Mouse (Mus musculus): ENCODE data around the gene Ak5. TPM values are rescaled to one million over a fixed set of nuclear protein-coding genes. Genes with fewer than 3 reads are reported as not detected.

The Ak5 gene
- total and polyA plus RNA-seq, 3 experiments, result 0.13 to 0.79 (median 0.23) TPM

DNA sequence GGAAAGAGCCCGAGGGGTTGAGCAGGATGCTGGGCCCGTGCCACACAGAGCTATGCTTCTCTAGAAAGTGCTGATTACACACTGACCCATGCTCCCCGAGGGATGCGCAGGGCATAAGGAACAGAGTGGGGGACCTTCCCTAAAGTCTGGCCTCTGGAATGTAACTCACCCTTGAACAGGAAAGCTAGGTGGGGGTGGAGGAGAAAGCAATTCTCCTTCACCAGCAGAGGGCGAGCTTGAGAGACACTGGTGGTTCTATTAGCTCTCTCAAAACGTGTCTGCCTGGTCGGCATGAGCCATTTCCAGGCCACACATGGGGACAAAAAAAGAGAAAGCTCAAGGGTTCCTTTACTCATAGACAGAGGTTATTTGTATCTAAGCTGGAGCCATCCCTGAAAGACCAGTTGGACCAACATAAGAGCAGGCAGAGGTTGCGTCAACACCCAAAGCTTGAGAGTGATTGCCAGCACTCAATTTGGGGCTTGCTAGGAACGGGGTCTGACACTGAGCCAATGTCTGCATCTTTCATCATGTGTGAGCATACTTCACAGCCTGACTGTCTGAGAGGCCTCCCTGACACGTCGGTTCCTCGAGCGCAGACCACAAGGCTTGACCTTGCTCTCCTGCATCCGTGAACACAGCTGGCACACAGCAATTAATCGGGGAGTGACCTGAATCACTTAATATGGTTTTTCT, 193.4 kb downstream of the Ak5 start (continued):
- no peak for TF ChIP-seq NELFE (IDR thresholded peaks at IDR 0.05; ENCODE audit: low read depth, low read length)
- TF ChIP-seq POLR2A (IDR thresholded peaks at IDR 0.05; ENCODE audit: low read depth, low read length), result peak; percentile 42; the same call in 1 of the 2 replicates
- peak; percentile 62 for TF ChIP-seq TCF12 (IDR thresholded peaks at IDR 0.05; ENCODE audit: low read depth, low read length)
- peak; percentile 49; the same call in 1 of the 2 replicates for TF ChIP-seq RCOR1 (conservative IDR thresholded peaks at IDR 0.05; ENCODE audit: low read depth, low read length)
- no peak for TF ChIP-seq USF2 (conservative IDR thresholded peaks at IDR 0.05; ENCODE audit: low read depth, low read length)
- 0 out of 2 replicates have a peak, but pooled peaks have one; percentile 57 for TF ChIP-seq TBP (conservative IDR thresholded peaks at IDR 0.05; ENCODE audit: low read depth, low read length)
- TF ChIP-seq KAT2A (IDR thresholded peaks at IDR 0.05; ENCODE audit: insufficient replicate concordance, low read length), result no peak
- TF ChIP-seq ETS1 (conservative IDR thresholded peaks at IDR 0.05; ENCODE audit: low read depth, low read length), result no peak

DNA sequence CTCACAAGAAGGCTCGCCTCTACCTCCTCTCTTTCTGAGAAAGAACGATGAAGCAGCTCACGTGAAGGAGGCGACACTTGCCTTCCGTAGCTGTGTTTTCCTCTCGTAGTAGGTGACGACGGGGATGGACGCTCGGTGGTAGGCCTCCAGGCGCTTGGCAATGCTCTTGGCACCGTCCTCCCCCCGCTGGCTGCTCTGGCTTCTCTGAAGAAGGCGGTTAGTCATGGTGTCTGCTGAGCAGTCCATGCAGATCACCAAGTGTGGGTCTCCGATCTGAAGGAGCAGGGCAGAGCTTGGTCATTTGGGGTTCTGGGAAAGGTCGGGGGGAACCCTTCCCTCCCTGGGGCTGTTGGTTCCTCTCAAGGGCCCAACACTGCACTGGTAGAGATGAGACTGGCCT, 195.5 kb downstream of the Ak5 start:
- H3K27me3 ChIP-seq (replicated peaks), result no peaks in the 10 kb centered on the region
- H3K79me2 ChIP-seq (replicated peaks; ENCODE audit: control insufficient read depth, extremely low read depth, insufficient read depth, poor library complexity, severe bottlenecking), result peaks cover 3% of the 10 kb centered on the region; the same call in 1 of the 2 replicates
- in situ Hi-C loops (cut with MboI; ENCODE audit: low pct_ligation_motif_present, low pct_unique_long_range_greater_than_20kb, low sequenced_read_pairs), result loop anchor here (10.0 kb wide), 1 partner anchor 242 kb away; the partner anchor contains the start of gene Pigk
- H3K9me3 ChIP-seq (replicated peaks; ENCODE audit: low read length), result no peaks in the 10 kb centered on the region
- H3K9ac ChIP-seq (ENCODE audit: insufficient read depth, low read depth), result no peak overlapping the region
- H3K27ac ChIP-seq (ENCODE audit: insufficient read depth, low read depth), result no peak overlapping the region
- H3K4me3 ChIP-seq (replicated peaks in 1 of 3; ENCODE audit: low read depth in 2 of 3, low read length in 2 of 3, poor library complexity in 1 of 3), result no peak overlapping the region
- peaks cover 15 to 48% of the 10 kb centered on the region in 2 experiments for H3K4me1 ChIP-seq (ENCODE audit: control insufficient read depth in 1 of 2, insufficient read depth in 2 of 2)
- H3K36me3 ChIP-seq (replicated peaks in 1 of 2; ENCODE audit: control insufficient read depth in 1 of 2, insufficient read depth in 1 of 2, low read length in 1 of 2), result peaks cover 2 to 33% of the 10 kb centered on the region in 2 experiments
- no peak for DNase-seq (ENCODE audit: extremely low read depth)
- no peak overlapping the region for H3K4me2 ChIP-seq (ENCODE audit: insufficient read depth, low read depth, poor library complexity, severe bottlenecking)
- TF ChIP-seq CTCF (conservative IDR thresholded peaks at IDR 0.05 in 1 of 2, IDR thresholded peaks at IDR 0.05 in 1 of 2; ENCODE audit: low read depth in 2 of 2, low read length in 2 of 2), result no peak
- TF ChIP-seq USF2 (conservative IDR thresholded peaks at IDR 0.05; ENCODE audit: low read depth, low read length), result no peak
- no peak for TF ChIP-seq SMC3 (IDR thresholded peaks at IDR 0.05; ENCODE audit: low read depth, low read length)
- TF ChIP-seq IRF4 (IDR thresholded peaks at IDR 0.05; ENCODE audit: low read depth, low read length), result no peak
- no peak for TF ChIP-seq TBP (conservative IDR thresholded peaks at IDR 0.05; ENCODE audit: low read depth, low read length)
- TF ChIP-seq USF1 (IDR thresholded peaks at IDR 0.05; ENCODE audit: low read depth, low read length), result no peak
- TF ChIP-seq E2F4 (IDR thresholded peaks at IDR 0.05; ENCODE audit: insufficient replicate concordance, low read depth, low read length), result no peak
- no peak for TF ChIP-seq ELF1 (IDR thresholded peaks at IDR 0.05; ENCODE audit: low read depth, low read length)
- TF ChIP-seq ZC3H11A (IDR thresholded peaks at IDR 0.05; ENCODE audit: low read depth, low read length), result no peak
- dilution Hi-C loops (cut with MboI; ENCODE audit: extremely low pct_ligation_motif_present, extremely low pct_unique_long_range_greater_than_20kb, low sequenced_read_pairs), result no loop called here

DNA sequence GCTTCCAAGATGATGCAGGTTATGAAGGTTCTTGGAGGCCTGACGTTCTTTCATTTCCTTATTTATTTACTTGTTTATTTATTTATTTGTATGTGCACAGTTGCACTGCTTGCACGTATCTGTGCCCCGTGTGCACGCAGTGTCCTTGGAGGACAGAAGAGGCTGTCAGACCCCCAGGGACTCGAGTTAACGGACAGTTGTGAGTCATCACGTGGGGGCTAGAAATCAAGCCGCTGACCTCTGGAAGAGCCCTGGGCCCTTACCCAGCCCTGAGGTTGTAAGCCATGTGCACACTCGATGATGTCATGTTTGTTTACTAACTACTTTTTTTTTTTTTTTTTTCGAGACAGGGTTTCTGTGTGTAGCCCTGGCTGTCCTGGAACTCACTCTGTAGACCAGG, 197.8 kb downstream of the Ak5 start:
- TF ChIP-seq IRF4 (IDR thresholded peaks at IDR 0.05; ENCODE audit: low read depth, low read length), result no peak
- no peak for TF ChIP-seq POLR2AphosphoS2 (IDR thresholded peaks at IDR 0.05; ENCODE audit: low read depth, low read length)
- TF ChIP-seq MEF2A (IDR thresholded peaks at IDR 0.05; ENCODE audit: borderline replicate concordance, low read depth, low read length), result 0 out of 2 replicates have a peak, but pooled peaks have one; percentile 15
- TF ChIP-seq ZMIZ1 (IDR thresholded peaks at IDR 0.05; ENCODE audit: low read depth, low read length), result no peak
- TF ChIP-seq MXI1 (IDR thresholded peaks at IDR 0.05; ENCODE audit: low read depth, low read length), result peak; percentile 68; the same call in 1 of the 2 replicates
- no peak for TF ChIP-seq TBP (conservative IDR thresholded peaks at IDR 0.05; ENCODE audit: low read depth, low read length)
- peak; percentile 49 for TF ChIP-seq ETS1 (conservative IDR thresholded peaks at IDR 0.05; ENCODE audit: low read depth, low read length)
- peak; percentile 74 for TF ChIP-seq BHLHE40 (IDR thresholded peaks at IDR 0.05; ENCODE audit: low read depth, low read length)
- 0 out of 2 replicates have a peak, but pooled peaks have one; percentile 28 for TF ChIP-seq MAFK (IDR thresholded peaks at IDR 0.05; ENCODE audit: insufficient replicate concordance, low read length)
- peak; percentile 18; the same call in 1 of the 2 replicates for TF ChIP-seq EP300 (IDR thresholded peaks at IDR 0.05; ENCODE audit: low read length)
- 0 out of 2 replicates have a peak, but pooled peaks have one; percentile 44 for TF ChIP-seq MAZ (IDR thresholded peaks at IDR 0.05; ENCODE audit: low read depth, low read length)
- peak; percentile 72 for TF ChIP-seq ZNF384 (IDR thresholded peaks at IDR 0.05; ENCODE audit: low read depth, low read length)
- 0 out of 2 replicates have a peak, but pooled peaks have one; percentile 45 for TF ChIP-seq NELFE (IDR thresholded peaks at IDR 0.05; ENCODE audit: low read depth, low read length)
- dilution Hi-C loops (cut with MboI; ENCODE audit: extremely low pct_ligation_motif_present, extremely low pct_unique_long_range_greater_than_20kb, low sequenced_read_pairs), result no loop called here
- H3K36me3 ChIP-seq (replicated peaks in 1 of 2; ENCODE audit: control insufficient read depth in 1 of 2, insufficient read depth in 1 of 2, low read length in 1 of 2), result peaks cover 2 to 32% of the 10 kb centered on the region in 2 experiments
- in situ Hi-C loops (cut with MboI; ENCODE audit: low pct_ligation_motif_present, low pct_unique_long_range_greater_than_20kb, low sequenced_read_pairs), result loop anchor here (10.0 kb wide), 1 partner anchor 244 kb away; the partner anchor contains the start of gene Pigk
- H3K27me3 ChIP-seq (replicated peaks), result no peaks in the 10 kb centered on the region
- H3K4me3 ChIP-seq (replicated peaks in 1 of 3; ENCODE audit: low read depth in 2 of 3, low read length in 2 of 3, poor library complexity in 1 of 3), result peak overlapping the region in 2 of 3 experiments; percentile 57 to 65
- peak overlapping the region; percentile 70; the same call in 1 of the 2 replicates for H3K9ac ChIP-seq (ENCODE audit: insufficient read depth, low read depth)
- no peaks in the 10 kb centered on the region for H3K9me3 ChIP-seq (replicated peaks; ENCODE audit: low read length)
- peaks cover 20 to 45% of the 10 kb centered on the region in 2 experiments for H3K4me1 ChIP-seq (ENCODE audit: control insufficient read depth in 1 of 2, insufficient read depth in 2 of 2)
- peak overlapping the region; percentile 39 for H3K4me2 ChIP-seq (ENCODE audit: insufficient read depth, low read depth, poor library complexity, severe bottlenecking)
- peaks cover 3% of the 10 kb centered on the region; the same call in 1 of the 2 replicates for H3K79me2 ChIP-seq (replicated peaks; ENCODE audit: control insufficient read depth, extremely low read depth, insufficient read depth, poor library complexity, severe bottlenecking)
- no peak overlapping the region for H3K27ac ChIP-seq (ENCODE audit: insufficient read depth, low read depth)
- no peak for DNase-seq (ENCODE audit: extremely low read depth)

All from CH12.LX (cell line).